Mouse (Mus musculus): ENCODE data around the gene Rtp1. TPM values are rescaled to one million over a fixed set of nuclear protein-coding genes. Genes with fewer than 3 reads are reported as not detected.
A peak's percentile ranks its signal among the peaks of the same experiment; 100 is the strongest.

Rtp1 gene
- total and polyA plus RNA-seq, 3 experiments: 0.05 TPM; not detected in 2

DNA sequence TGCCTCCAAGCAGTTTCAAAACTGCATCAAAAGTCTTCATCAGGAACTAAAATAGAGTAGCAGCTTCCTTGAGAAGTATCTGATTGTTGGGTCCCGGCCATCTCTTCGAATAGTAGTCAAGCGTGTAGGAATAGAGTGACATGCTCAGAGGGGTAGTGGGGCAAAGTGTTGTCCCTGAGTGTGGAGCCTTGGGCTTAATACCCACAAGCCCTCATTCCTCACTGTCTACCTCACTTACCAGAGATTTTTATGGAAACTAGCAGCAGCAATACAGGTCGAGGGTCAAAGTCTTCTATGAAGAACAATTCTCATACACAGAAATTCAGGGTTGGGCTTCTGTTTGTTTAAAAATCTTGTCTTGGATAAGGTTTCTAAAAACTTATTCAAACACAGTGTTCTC lies 21.9 kb downstream of the Rtp1 start:
- Histone ChIP-seq H3K4me1 (ENCODE audit: insufficient read depth, low read depth, low read length) (no peaks in the 10 kb centered on the region), H3K36me3 (replicated peaks) (no peaks in the 10 kb centered on the region), H3K27me3 (ENCODE audit: insufficient read depth, low read length) (no peaks in the 10 kb centered on the region), H3K9me3 (replicated peaks) (no peaks in the 10 kb centered on the region), H3K4me3 (ENCODE audit: low read depth, low read length) (no peak overlapping the region)
- ATAC-seq (ENCODE audit: extremely low read depth, insufficient number of reproducible peaks, low FRiP score, poor library complexity, severe bottlenecking) (no peak), DNase-seq (ENCODE audit: low spot score) (no peak)
- no peak for TF ChIP-seq GATA2 (IDR thresholded peaks at IDR 0.05; ENCODE audit: borderline replicate concordance, low read depth, low read length)

GRCm38 (mm10) chr16:23452476-23452875 lies 23.5 kb downstream of the Rtp1 start:
- no peak overlapping the region for H3K4me3 ChIP-seq (ENCODE audit: low read depth, low read length)
- no peak for DNase-seq (ENCODE audit: low spot score)
- H3K4me1 ChIP-seq (ENCODE audit: insufficient read depth, low read depth, low read length): no peaks in the 10 kb centered on the region
- TF ChIP-seq GATA2 (IDR thresholded peaks at IDR 0.05; ENCODE audit: borderline replicate concordance, low read depth, low read length) (no peak), GATA1 (IDR thresholded peaks at IDR 0.05; ENCODE audit: borderline replicate concordance, low read length) (no peak), POLR2AphosphoS5 (IDR thresholded peaks at IDR 0.05; ENCODE audit: insufficient replicate concordance, low read depth, low read length) (no peak), TAL1 (conservative IDR thresholded peaks at IDR 0.05; ENCODE audit: low read depth, low read length) (no peak), CTCF (IDR thresholded peaks at IDR 0.05; ENCODE audit: low read depth, low read length) (peak; percentile 9; the same call in 1 of the 2 replicates)
- no peak for ATAC-seq (ENCODE audit: extremely low read depth, insufficient number of reproducible peaks, low FRiP score, poor library complexity, severe bottlenecking)
- no peaks in the 10 kb centered on the region for H3K9me3 ChIP-seq (replicated peaks)
- H3K27me3 ChIP-seq (ENCODE audit: insufficient read depth, low read length): no peaks in the 10 kb centered on the region
- H3K36me3 ChIP-seq (replicated peaks): no peaks in the 10 kb centered on the region

DNA sequence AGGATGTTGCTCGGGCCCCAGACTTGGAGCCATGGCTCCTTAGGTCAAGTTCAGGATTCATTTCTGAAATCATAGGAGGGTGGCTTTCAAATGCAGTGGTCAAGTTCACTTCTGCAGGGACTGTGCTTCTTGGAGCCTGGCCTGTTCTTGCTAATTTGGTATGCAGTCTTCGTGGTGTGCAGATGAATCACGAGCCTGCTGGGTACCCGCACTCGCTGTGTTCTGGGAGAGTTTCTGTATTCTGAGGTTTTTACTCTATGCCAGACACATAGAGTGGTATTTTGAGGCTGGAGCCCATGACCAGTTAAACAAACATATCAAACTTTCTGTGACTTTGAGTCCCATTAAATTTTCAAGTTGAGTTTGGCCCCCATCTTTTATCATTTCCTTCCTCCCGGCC lies 25.4 kb downstream of the Rtp1 start:
- Histone ChIP-seq H3K4me3 (ENCODE audit: low read depth, low read length) (no peak overlapping the region), H3K4me1 (ENCODE audit: insufficient read depth, low read depth, low read length) (no peaks in the 10 kb centered on the region), H3K9me3 (replicated peaks) (0 out of 2 replicates have a peak, but pooled peaks cover 5% of the 10 kb centered on the region), H3K27me3 (ENCODE audit: insufficient read depth, low read length) (no peaks in the 10 kb centered on the region), H3K36me3 (replicated peaks) (no peaks in the 10 kb centered on the region)
- TF ChIP-seq CTCF (IDR thresholded peaks at IDR 0.05; ENCODE audit: low read depth, low read length): no peak
- no peak for TF ChIP-seq POLR2AphosphoS5 (IDR thresholded peaks at IDR 0.05; ENCODE audit: insufficient replicate concordance, low read depth, low read length)
- no peak for TF ChIP-seq GATA2 (IDR thresholded peaks at IDR 0.05; ENCODE audit: borderline replicate concordance, low read depth, low read length)
- no peak for TF ChIP-seq TAL1 (conservative IDR thresholded peaks at IDR 0.05; ENCODE audit: low read depth, low read length)
- TF ChIP-seq GATA1 (IDR thresholded peaks at IDR 0.05; ENCODE audit: borderline replicate concordance, low read length): no peak
- ATAC-seq (ENCODE audit: extremely low read depth, insufficient number of reproducible peaks, low FRiP score, poor library complexity, severe bottlenecking) (no peak), DNase-seq (ENCODE audit: low spot score) (no peak)

- Histone ChIP-seq H3K36me3 (replicated peaks) (no peaks in the 10 kb centered on the region), H3K9me3 (replicated peaks) (0 out of 2 replicates have a peak, but pooled peaks cover 5% of the 10 kb centered on the region), H3K4me3 (ENCODE audit: low read depth, low read length) (no peak overlapping the region), H3K4me1 (ENCODE audit: insufficient read depth, low read depth, low read length) (no peaks in the 10 kb centered on the region), H3K27me3 (ENCODE audit: insufficient read depth, low read length) (no peaks in the 10 kb centered on the region)
- TF ChIP-seq POLR2AphosphoS5 (IDR thresholded peaks at IDR 0.05; ENCODE audit: insufficient replicate concordance, low read depth, low read length) (no peak), GATA1 (IDR thresholded peaks at IDR 0.05; ENCODE audit: borderline replicate concordance, low read length) (no peak), CTCF (IDR thresholded peaks at IDR 0.05; ENCODE audit: low read depth, low read length) (no peak), TAL1 (conservative IDR thresholded peaks at IDR 0.05; ENCODE audit: low read depth, low read length) (no peak), GATA2 (IDR thresholded peaks at IDR 0.05; ENCODE audit: borderline replicate concordance, low read depth, low read length) (no peak)
- ATAC-seq (ENCODE audit: extremely low read depth, insufficient number of reproducible peaks, low FRiP score, poor library complexity, severe bottlenecking) (no peak), DNase-seq (ENCODE audit: low spot score) (no peak)
These were observed 27.6 kb downstream of the Rtp1 start for GRCm38 (mm10) chr16:23456534-23456933.

GRCm38 (mm10) chr16:23457338-23457737 lies 28.4 kb downstream of the Rtp1 start:
- Histone ChIP-seq H3K27me3 (ENCODE audit: insufficient read depth, low read length) (no peaks in the 10 kb centered on the region), H3K9me3 (replicated peaks) (0 out of 2 replicates have a peak, but pooled peaks cover 5% of the 10 kb centered on the region), H3K4me1 (ENCODE audit: insufficient read depth, low read depth, low read length) (no peaks in the 10 kb centered on the region), H3K36me3 (replicated peaks) (no peaks in the 10 kb centered on the region), H3K4me3 (ENCODE audit: low read depth, low read length) (no peak overlapping the region)
- DNase-seq (ENCODE audit: low spot score) (no peak), ATAC-seq (ENCODE audit: extremely low read depth, insufficient number of reproducible peaks, low FRiP score, poor library complexity, severe bottlenecking) (no peak)
- TF ChIP-seq GATA1 (IDR thresholded peaks at IDR 0.05; ENCODE audit: borderline replicate concordance, low read length) (no peak), TAL1 (conservative IDR thresholded peaks at IDR 0.05; ENCODE audit: low read depth, low read length) (no peak), CTCF (IDR thresholded peaks at IDR 0.05; ENCODE audit: low read depth, low read length) (no peak), POLR2AphosphoS5 (IDR thresholded peaks at IDR 0.05; ENCODE audit: insufficient replicate concordance, low read depth, low read length) (no peak), GATA2 (IDR thresholded peaks at IDR 0.05; ENCODE audit: borderline replicate concordance, low read depth, low read length) (no peak)

GRCm38 (mm10) chr16:23458906-23459588 lies 30.1 kb downstream of the Rtp1 start:
- H3K9me3 ChIP-seq (replicated peaks): 0 out of 2 replicates have a peak, but pooled peaks cover 5% of the 10 kb centered on the region
- no peak for DNase-seq (ENCODE audit: low spot score)

More at GRCm38 (mm10) chr16:23458906-23459588, 30.1 kb downstream of the Rtp1 start:
- H3K36me3 ChIP-seq (replicated peaks): no peaks in the 10 kb centered on the region
- TF ChIP-seq GATA1 (IDR thresholded peaks at IDR 0.05; ENCODE audit: borderline replicate concordance, low read length) (no peak), TAL1 (conservative IDR thresholded peaks at IDR 0.05; ENCODE audit: low read depth, low read length) (no peak), CTCF (IDR thresholded peaks at IDR 0.05; ENCODE audit: low read depth, low read length) (no peak), GATA2 (IDR thresholded peaks at IDR 0.05; ENCODE audit: borderline replicate concordance, low read depth, low read length) (no peak), POLR2AphosphoS5 (IDR thresholded peaks at IDR 0.05; ENCODE audit: insufficient replicate concordance, low read depth, low read length) (no peak)
- ATAC-seq (ENCODE audit: extremely low read depth, insufficient number of reproducible peaks, low FRiP score, poor library complexity, severe bottlenecking): no peak
- H3K4me1 ChIP-seq (ENCODE audit: insufficient read depth, low read depth, low read length): no peaks in the 10 kb centered on the region
- H3K27me3 ChIP-seq (ENCODE audit: insufficient read depth, low read length): no peaks in the 10 kb centered on the region
- no peak overlapping the region for H3K4me3 ChIP-seq (ENCODE audit: low read depth, low read length)
